Comparison of ENCODE assay signal across 20 mouse cellular contexts in the genomic region with DNA sequence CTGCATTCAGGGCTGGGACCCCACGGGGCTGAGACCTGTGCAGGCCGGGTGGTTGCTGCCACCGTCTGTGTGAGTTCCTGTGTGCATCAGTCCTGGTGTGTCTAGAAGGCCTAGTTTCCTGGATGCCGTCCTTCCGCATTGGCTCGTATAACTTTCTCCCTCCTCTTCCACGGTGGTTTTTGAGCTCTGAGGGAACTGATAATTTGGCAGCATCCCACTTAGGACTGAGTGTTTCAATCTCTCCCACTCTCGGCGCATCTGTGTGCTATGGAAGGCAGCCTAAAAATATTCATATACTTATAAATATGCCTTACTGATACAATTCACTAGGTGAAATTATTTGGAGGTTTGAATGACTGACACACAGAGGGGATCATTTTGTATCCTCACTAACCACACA.
"Had no signal": no experiment of that assay in that cellular context is flagged by ENCODE, and none has a peak within 500 bp of the region (broad histone marks: within the 10 kb centered on the region; RNA-seq: fewer than 3 reads in every experiment).

No protein-coding gene starts in this region.

- ATAC-seq: intestine, postnatal 0 days; liver, postnatal 0 days; lung, postnatal 0 days; midbrain, embryonic 15.5 days had no signal

- H3K4me1 ChIP-seq: limb, embryonic 12.5 days; limb, embryonic 15.5 days; midbrain, embryonic 12.5 days; midbrain, embryonic 15.5 days; neural tube, embryonic 12.5 days; neural tube, embryonic 15.5 days had no signal

- H3K4me3 ChIP-seq: left cerebral cortex, adult 2 months; limb, embryonic 12.5 days; limb, embryonic 15.5 days; midbrain, embryonic 12.5 days; midbrain, embryonic 15.5 days; neural tube, embryonic 12.5 days; neural tube, embryonic 15.5 days had no signal

- H3K27ac ChIP-seq: kidney, postnatal 0 days; left cerebral cortex, adult 2 months; limb, embryonic 12.5 days; limb, embryonic 15.5 days; liver, embryonic 14.5 days; macrophage; midbrain, embryonic 12.5 days; midbrain, embryonic 15.5 days; neural tube, embryonic 12.5 days; neural tube, embryonic 15.5 days had no signal

- H3K27me3 ChIP-seq: limb, embryonic 12.5 days; limb, embryonic 15.5 days; midbrain, embryonic 12.5 days; midbrain, embryonic 15.5 days; neural tube, embryonic 12.5 days; neural tube, embryonic 15.5 days had no signal

- H3K4me2 ChIP-seq: limb, embryonic 12.5 days; limb, embryonic 15.5 days; liver, embryonic 11.5 days; lung, embryonic 14.5 days; midbrain, embryonic 12.5 days; midbrain, embryonic 15.5 days; neural tube, embryonic 12.5 days; neural tube, embryonic 15.5 days had no signal

- DNase-seq: kidney, adult 2 months; kidney, postnatal 25 days; liver, postnatal 0 days; lung, embryonic 14.5 days; thymus, adult 2 months; thymus, postnatal 14 days; thymus, postnatal 4 days had no signal

- H3K9ac ChIP-seq: limb, embryonic 12.5 days; limb, embryonic 15.5 days; liver, embryonic 14.5 days; liver, postnatal 0 days; lung, embryonic 14.5 days; midbrain, embryonic 12.5 days; midbrain, embryonic 15.5 days; neural tube, embryonic 12.5 days; neural tube, embryonic 15.5 days had no signal

- H3K36me3 ChIP-seq: limb, embryonic 12.5 days; limb, embryonic 15.5 days; midbrain, embryonic 12.5 days; midbrain, embryonic 15.5 days; neural tube, embryonic 12.5 days; neural tube, embryonic 15.5 days had no signal

- H3K9me3 ChIP-seq: limb, embryonic 12.5 days; limb, embryonic 15.5 days; midbrain, embryonic 12.5 days; midbrain, embryonic 15.5 days; neural tube, embryonic 12.5 days; neural tube, embryonic 15.5 days had no signal
